Mouse (Mus musculus) small intestine, adult 2 months (tissue): ENCODE measurements around the gene Myl7. TPM values are rescaled to one million over a fixed set of nuclear protein-coding genes. Genes with fewer than 3 reads are reported as not detected.

Experiments used
- H3K27ac ChIP-seq: fragments of 200-500 bp; 2 replicates; pipeline ENCODE4 v1.5.1; 2012; ENCODE audit warnings: low read depth, low read length, control low read depth, inconsistent platforms; ENCODE audit not compliant: insufficient read depth
- H3K27me3 ChIP-seq: fragments of 200-500 bp; 2 replicates; pipeline ENCODE4 v1.6.1; 2012; ENCODE audit warnings: mild to moderate bottlenecking, moderate library complexity, low read length, inconsistent platforms; ENCODE audit not compliant: control insufficient read depth, insufficient read depth
- H3K36me3 ChIP-seq: fragments of 200-500 bp; 2 replicates; pipeline ENCODE4 v1.6.1; 2012; ENCODE audit warnings: mild to moderate bottlenecking, low read length, control low read depth, inconsistent platforms; ENCODE audit not compliant: control insufficient read depth, insufficient read depth
- H3K4me1 ChIP-seq: fragments of 200-500 bp; 2 replicates; pipeline ENCODE4 v1.6.1; 2012; ENCODE audit warnings: low read length, inconsistent platforms, mixed read lengths; ENCODE audit not compliant: control insufficient read depth, insufficient read depth, insufficient read length
- H3K4me3 ChIP-seq: fragments of 200-500 bp; 2 replicates; pipeline ENCODE4 v1.5.1; 2012; ENCODE audit warnings: low read depth, mild to moderate bottlenecking, control low read depth, inconsistent platforms, low read length, moderate library complexity
- CTCF ChIP-seq: fragments of 200-500 bp; IDR thresholded peaks from 2 replicates; pipeline ENCODE4 v1.5.1; 2012; ENCODE audit warnings: low read depth, mild to moderate bottlenecking, control low read depth, inconsistent platforms, low read length, moderate library complexity, mixed read lengths; ENCODE audit not compliant: insufficient replicate concordance, insufficient read length; ENCODE audit errors: extremely low read depth
- POLR2A ChIP-seq: fragments of 200-500 bp; IDR thresholded peaks from 2 replicates; pipeline ENCODE4 v1.6.1; 2012; ENCODE audit warnings: low read depth, mild to moderate bottlenecking, control low read depth, inconsistent platforms, low read length, moderate library complexity
- WGBS: fragments of 180-500 bp; shearing (Covaris S2); methylation state at CpG from one replicate; pipeline ENCODE4 v1.1.7; 2018; 5-methylcytosine and 5-hydroxymethylcytosine counted together
- polyA plus RNA-seq: library from polyadenylated mRNA; depleted of rRNA; stranded (reverse); fragments of >200 nt; gene quantifications from 2 replicates; pipeline ENCODE4 v1.2.3, GENCODE M21; 2012

Gene Myl7
- polyA plus RNA-seq, 1 experiment = 9.7 TPM

DNA sequence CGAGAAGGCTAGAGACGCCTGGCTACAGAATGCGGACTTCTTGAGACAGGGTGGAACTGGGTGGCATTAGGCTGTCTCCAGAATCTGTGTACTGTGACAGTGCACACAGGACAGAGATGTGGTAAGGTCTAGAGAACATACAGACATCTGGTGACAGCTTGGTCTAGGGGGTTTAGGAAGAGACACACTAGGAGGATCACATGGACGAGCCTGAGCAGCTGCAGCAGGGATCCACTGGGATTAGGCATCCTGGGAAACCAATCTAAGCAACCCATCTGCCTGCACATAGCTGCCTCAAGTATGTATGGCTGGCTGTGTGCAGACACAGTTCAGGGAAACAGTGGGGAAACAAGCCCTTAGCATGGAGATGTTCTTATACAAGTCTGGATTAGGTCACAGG is 15.4 kb upstream of the Myl7 start:
- 81% methylated on average over 4 of the region's 4 CpGs for WGBS
- Histone ChIP-seq H3K4me3 (no peak overlapping the region), H3K4me1 (no peaks in the 10 kb centered on the region), H3K36me3 (no peaks in the 10 kb centered on the region), H3K27ac (no peak overlapping the region), H3K27me3 (no peaks in the 10 kb centered on the region)
- TF ChIP-seq POLR2A (no peak), CTCF (no peak)

DNA sequence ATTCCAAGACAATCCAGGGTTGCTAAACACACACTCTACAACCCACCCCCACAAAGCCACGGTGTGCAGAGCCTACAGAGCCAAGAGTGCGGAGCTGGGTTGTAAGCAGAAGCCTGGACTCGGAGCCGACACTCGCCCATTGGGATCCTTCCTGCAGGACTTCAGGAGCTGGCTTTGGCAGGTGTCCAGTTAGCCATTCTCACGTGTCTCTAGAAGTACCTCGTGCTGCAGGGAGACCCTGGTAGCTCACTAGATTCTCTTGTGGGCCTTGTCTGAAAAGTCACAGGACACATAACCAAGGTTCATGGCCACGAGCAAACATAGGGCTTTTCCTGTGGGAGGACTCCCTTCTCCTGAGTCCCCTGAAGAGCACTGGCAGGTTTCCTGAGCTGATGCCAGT is 14.7 kb upstream of the Myl7 start:
- H3K36me3 ChIP-seq = no peaks in the 10 kb centered on the region
- no peaks in the 10 kb centered on the region for H3K27me3 ChIP-seq
- TF ChIP-seq CTCF (no peak), POLR2A (no peak)
- H3K4me3 ChIP-seq = no peak overlapping the region
- no peaks in the 10 kb centered on the region for H3K4me1 ChIP-seq
- 58% methylated on average over 8 of the region's 8 CpGs for WGBS
- no peak overlapping the region for H3K27ac ChIP-seq

DNA sequence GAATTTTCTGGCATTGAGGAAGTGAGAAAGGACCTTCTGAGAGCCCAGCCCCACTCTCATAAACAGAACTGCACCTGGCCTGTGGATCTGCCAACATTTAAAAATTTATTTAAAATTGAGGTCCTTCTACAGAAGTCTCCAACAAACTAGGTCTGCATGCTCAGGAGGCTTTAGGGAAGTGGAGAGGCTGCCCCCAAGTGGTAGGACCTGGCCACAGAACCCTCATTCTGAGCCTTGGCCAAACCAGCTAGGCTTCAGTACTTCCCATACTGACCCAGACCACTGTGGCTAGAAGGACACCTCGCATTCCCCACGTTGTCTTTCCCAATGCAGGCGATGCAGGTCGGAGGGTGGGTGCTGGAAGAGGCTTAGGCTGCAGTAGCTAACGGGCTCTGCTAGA is 14.1 kb upstream of the Myl7 start:
- TF ChIP-seq POLR2A (no peak), CTCF (peak; percentile 72; the same call in 1 of the 2 replicates)
- 34% methylated on average over 5 of the region's 5 CpGs for WGBS
- Histone ChIP-seq H3K27me3 (no peaks in the 10 kb centered on the region), H3K4me1 (no peaks in the 10 kb centered on the region), H3K4me3 (no peak overlapping the region), H3K36me3 (no peaks in the 10 kb centered on the region), H3K27ac (no peak overlapping the region)

DNA sequence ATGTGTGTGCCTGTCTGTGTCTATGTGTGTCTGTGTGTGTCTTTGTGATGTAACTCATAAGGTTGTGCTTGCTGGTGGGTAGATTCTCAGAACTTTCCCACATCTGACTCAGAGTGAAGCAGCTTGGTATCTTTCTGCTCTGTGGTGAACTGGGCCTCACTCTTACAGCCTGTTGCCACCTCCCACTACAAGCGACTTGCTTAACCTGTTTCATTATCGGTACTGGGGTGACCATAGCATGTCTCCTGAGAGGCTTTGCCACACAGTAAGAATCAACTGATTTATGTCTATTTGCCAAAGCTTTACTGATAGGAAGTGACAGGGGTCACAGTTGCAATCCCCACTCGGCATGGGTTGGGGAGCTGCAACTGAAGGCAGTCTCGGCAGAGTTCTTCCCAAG is 10.1 kb upstream of the Myl7 start:
- Histone ChIP-seq H3K4me3 (no peak overlapping the region), H3K27me3 (no peaks in the 10 kb centered on the region), H3K27ac (no peak overlapping the region), H3K4me1 (no peaks in the 10 kb centered on the region), H3K36me3 (no peaks in the 10 kb centered on the region)
- TF ChIP-seq POLR2A (no peak), CTCF (no peak)
- 39% methylated on average over 4 of the region's 4 CpGs for WGBS

DNA sequence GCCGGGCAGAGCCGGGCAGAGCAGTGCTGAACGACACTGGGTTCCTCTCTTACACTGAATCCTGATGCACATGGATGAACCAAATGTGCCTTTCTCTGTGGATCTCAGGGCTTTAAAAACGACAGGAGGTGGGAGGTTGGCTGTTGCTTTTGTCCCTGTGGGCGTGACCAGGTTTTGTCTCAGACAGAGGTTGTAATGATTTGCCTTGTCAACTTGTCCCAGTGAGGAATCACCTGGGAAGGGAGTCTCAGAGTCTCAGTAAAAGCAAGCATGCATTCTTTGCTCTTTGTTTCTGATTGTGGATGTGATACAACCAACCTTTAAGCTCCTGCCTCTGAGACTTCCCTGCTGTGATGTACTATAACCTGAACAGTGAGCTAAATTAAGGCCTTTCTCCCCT is 8.5 kb upstream of the Myl7 start:
- 74% methylated on average over 5 of the region's 5 CpGs for WGBS
- H3K36me3 ChIP-seq = no peaks in the 10 kb centered on the region

DNA sequence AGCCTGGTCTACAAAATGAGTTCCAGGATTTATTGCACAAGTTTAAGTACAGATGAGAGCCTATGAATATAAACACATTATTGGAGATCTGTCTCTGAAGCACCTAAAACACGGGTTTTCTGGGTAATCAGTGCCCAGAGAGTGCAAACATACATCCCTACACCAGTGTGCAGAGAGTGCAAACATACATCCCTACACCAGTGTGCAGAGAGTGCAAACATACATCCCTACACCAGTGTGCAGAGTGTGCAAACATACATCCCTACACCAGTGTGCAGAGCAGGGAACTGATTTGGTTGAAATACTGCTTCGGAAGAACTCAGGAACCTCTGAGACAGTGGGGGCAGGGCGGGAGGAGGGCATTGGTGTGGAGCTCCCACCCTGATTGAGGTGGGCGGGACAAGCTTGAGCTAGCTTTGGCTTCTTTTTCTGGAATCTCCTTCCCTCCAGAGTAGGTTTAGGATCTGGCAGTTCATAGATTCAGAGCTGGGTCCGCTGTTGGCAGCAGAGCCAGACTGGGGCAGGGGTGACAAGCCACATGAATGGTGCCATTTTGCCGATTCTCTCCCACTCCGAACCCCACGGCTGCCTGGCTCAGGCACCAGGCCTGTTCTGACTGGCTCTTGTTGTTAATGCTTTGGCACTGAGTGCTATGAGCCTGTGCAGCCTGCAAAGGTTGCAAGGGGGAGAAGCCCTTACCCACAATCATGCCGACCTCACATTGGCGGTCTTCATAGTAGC is 7.4 kb upstream of the Myl7 start:
- no peaks in the 10 kb centered on the region for H3K27me3 ChIP-seq
- no peaks in the 10 kb centered on the region for H3K36me3 ChIP-seq
- peaks cover 8% of the 10 kb centered on the region for H3K4me1 ChIP-seq
- no peak overlapping the region for H3K27ac ChIP-seq
- no peak overlapping the region for H3K4me3 ChIP-seq
- 86% methylated on average over 10 of the region's 10 CpGs for WGBS
- TF ChIP-seq CTCF = no peak
- no peak for TF ChIP-seq POLR2A

More for the DNA sequence above, 8.5 kb upstream of the Myl7 start:
- TF ChIP-seq POLR2A = no peak
- TF ChIP-seq CTCF = no peak
- H3K27me3 ChIP-seq = no peaks in the 10 kb centered on the region
- H3K27ac ChIP-seq = no peak overlapping the region
- no peak overlapping the region for H3K4me3 ChIP-seq
- peaks cover 2% of the 10 kb centered on the region for H3K4me1 ChIP-seq

DNA sequence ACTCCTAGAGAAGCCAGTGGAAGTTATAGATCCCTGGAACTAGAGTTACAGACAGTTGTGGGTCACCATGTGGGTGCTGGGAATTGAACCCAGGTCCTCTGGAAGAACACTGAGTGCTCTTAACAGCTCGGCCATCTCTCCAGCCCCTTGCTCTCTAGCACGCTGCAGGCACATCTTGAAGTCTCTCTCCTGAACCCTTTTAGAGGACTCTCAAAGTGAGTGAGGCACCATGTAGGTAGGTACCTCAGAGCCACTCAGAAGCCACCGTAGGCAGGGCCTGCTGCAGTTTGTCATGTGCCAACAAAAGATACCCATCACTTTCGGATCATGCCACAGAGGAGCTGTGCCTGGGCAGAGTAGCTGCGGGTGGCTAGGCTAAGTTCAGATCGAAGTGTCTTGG is 6.3 kb upstream of the Myl7 start:
- Histone ChIP-seq H3K4me3 (no peak overlapping the region), H3K27me3 (no peaks in the 10 kb centered on the region), H3K4me1 (peaks cover 8% of the 10 kb centered on the region), H3K27ac (no peak overlapping the region), H3K36me3 (no peaks in the 10 kb centered on the region)
- WGBS = 86% methylated on average over 6 of the region's 6 CpGs
- TF ChIP-seq CTCF (no peak), POLR2A (no peak)

DNA sequence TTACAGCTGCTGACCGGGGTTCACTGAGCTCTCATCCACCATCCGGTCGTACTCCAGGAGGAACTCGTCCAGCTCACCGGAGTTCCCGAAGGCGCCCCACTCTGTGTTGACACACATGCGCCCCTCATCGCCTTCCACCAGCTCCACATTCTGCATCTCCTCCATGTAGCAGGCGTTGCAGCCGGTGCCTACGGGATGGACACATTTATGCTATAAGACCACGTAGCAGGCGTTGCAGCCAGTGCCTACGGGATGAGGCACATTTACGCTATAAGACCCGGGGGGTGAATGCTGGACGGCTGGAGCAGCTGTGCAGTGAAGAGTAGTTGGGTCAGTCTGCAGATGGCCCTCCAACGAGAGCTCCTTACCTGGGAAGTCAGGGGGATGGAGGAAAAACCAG is 5.8 kb upstream of the Myl7 start:
- 87% methylated on average over 19 of the region's 19 CpGs for WGBS
- no peak overlapping the region for H3K27ac ChIP-seq
- H3K4me1 ChIP-seq = peaks cover 8% of the 10 kb centered on the region
- H3K4me3 ChIP-seq = no peak overlapping the region
- H3K36me3 ChIP-seq = no peaks in the 10 kb centered on the region
- TF ChIP-seq CTCF = no peak
- no peak for TF ChIP-seq POLR2A
- H3K27me3 ChIP-seq = no peaks in the 10 kb centered on the region
